Mouse (Mus musculus): ENCODE measurements around the gene Ugt1a8. TPM values are rescaled to one million over a fixed set of nuclear protein-coding genes. Genes with fewer than 3 reads are reported as not detected.

Ugt1a8 gene
- not detected for total RNA-seq (2023)

GRCm38 (mm10) chr1:88087513-88087912 lies at the start of gene Ugt1a8:
TSS of gene Ugt1a8 (plus strand) at chr1:88087813.

GRCm38 (mm10) chr1:88055088-88055487 lies 32.5 kb upstream of the Ugt1a8 start, which contains the start of gene Ugt1a10:
TSS of gene Ugt1a10 (plus strand) at chr1:88055388.

DNA sequence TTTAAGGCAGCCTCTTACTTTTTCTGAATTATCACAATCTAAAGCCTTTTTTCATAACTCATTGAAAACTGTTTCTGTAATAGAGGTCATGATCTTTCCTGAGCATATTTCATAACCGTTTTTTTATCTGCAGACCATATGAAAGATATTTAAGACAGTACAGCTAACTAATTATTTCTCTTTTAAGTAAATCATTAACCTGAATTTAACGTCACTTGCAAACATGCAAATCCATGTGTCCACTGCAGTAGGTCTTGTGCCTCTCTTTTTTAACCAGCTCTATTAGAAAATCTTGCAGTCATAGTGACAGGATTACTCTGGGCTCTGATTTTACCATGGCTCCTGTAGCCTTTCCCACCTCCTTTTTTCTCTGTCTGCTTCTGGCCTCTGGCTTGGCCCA lies 17.1 kb upstream of the Ugt1a8 start, which contains the start of gene Ugt1a9:
TSS of gene Ugt1a9 (plus strand) at position 306 of the 400 bp plus-strand sequence.

DNA sequence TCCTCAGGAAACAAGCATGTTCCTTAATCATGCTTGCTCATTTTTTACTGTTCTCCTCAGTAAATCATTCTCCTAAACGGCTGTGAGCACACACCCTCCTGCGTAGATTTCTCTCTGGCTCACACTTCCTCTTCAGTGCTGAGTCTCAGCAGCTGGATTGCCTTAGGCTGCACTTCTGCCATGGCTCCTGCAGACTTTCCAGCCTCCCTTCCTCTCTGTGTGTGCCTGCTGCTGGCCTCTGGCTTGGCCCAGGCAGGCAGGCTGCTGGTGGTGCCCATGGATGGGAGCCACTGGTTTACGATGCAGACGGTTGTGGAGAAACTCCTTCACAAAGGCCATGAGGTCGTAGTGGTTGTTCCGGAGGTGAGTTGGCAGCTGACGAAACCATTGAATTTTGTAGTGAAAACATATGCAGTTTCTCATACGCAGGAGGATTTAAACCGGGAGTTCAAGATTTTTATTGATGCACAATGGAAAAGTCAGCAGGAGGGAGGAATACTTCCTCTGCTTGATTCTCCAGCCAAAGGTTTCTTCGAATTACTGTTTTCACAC lies 7.4 kb downstream of the Ugt1a8 start, which contains the start of gene Ugt1a7c:
TSS of gene Ugt1a7c (plus strand) at position 122 of the 552 bp plus-strand sequence.

GRCm38 (mm10) chr1:88103019-88103418 lies 15.4 kb downstream of the Ugt1a8 start, which contains the start of gene Ugt1a6b:
TSS of gene Ugt1a6b (plus strand) at chr1:88103252.

GRCm38 (mm10) chr1:88134457-88135011 lies 46.9 kb downstream of the Ugt1a8 start, which contains the start of gene Ugt1a6a:
TSS of gene Ugt1a6a (plus strand) at chr1:88134809.

DNA sequence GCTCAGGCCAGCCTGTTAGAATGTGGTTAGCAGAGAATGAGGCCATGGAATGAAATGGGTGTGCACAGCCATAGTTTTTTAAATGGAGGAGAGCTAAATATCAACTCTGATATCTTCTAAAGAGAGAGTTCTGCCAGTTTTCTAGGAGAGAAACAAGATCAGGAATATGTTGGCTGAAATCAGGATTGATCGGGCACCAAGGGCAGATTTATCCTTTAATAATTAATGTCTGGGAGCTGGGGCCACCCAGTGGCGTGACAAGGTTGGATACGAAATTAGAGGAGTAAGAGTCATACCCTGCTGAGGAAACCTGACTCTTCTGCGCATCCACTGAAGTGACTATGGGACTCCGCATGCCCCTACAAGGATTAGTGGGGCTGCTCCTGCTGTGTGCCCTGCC lies 78.1 kb downstream of the Ugt1a8 start, which contains the start of gene Ugt1a5:
TSS of gene Ugt1a5 (plus strand) at position 302 of the 400 bp plus-strand sequence.

GRCm38 (mm10) chr1:88200456-88200855 lies 112.8 kb downstream of the Ugt1a8 start, which contains the start of gene Ugt1a2:
TSS of gene Ugt1a2 (plus strand) at chr1:88200601.

GRCm38 (mm10) chr1:88205294-88205922 lies 117.8 kb downstream of the Ugt1a8 start, which contains the start of gene Dnajb3:
TSS of gene Dnajb3 (minus strand) at chr1:88205782.

DNA sequence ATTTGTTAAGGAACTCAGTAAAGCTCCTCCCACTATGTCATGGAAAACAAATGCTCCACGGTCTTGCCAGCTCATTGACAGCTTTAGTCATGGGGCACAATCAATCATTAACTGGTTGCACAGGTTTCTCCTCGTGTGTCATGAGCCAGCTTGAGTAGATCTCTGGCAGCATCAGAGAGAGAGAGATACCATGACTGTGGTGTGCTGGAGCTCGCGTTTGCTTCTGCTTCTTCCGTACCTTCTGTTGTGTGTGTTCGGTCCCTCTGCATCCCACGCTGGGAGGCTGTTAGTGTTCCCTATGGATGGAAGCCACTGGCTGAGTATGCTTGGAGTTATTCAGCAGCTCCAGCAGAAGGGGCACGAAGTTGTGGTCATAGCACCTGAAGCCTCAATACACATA lies 124.2 kb downstream of the Ugt1a8 start, which contains the start of gene Ugt1a1:
TSS of gene Ugt1a1 (plus strand) at position 148 of the 400 bp plus-strand sequence.

GRCm38 (mm10) chr1:88226670-88227379 lies 139.2 kb downstream of the Ugt1a8 start, which contains the start of gene Mroh2a:
TSS of gene Mroh2a (plus strand) at chr1:88226986.

Other genes with a start within 250 kb of the Ugt1a8 start
- gene Dgkd, start 234.5 kb upstream of the Ugt1a8 start, total RNA-seq (2023): 267 TPM
- 21.5 TPM for gene Usp40, start 79.3 kb upstream of the Ugt1a8 start, total RNA-seq (2023)
- not detected for gene Ugt1a10, start 32.4 kb upstream of the Ugt1a8 start, total RNA-seq (2023)
- not detected for gene Ugt1a9, start 17.0 kb upstream of the Ugt1a8 start, total RNA-seq (2023)
- gene Ugt1a7c, start 7.2 kb downstream of the Ugt1a8 start, total RNA-seq (2023): 0.35 TPM
- gene Ugt1a6b, start 15.4 kb downstream of the Ugt1a8 start, total RNA-seq (2023): not detected
- gene Ugt1a6a, start 47.0 kb downstream of the Ugt1a8 start, total RNA-seq (2023): not detected
- not detected for gene Ugt1a5, start 78.2 kb downstream of the Ugt1a8 start, total RNA-seq (2023)
- gene Ugt1a2, start 112.8 kb downstream of the Ugt1a8 start, total RNA-seq (2023): not detected
- not detected for gene Dnajb3, start 118.0 kb downstream of the Ugt1a8 start, total RNA-seq (2023)
- gene Ugt1a1, start 124.1 kb downstream of the Ugt1a8 start, total RNA-seq (2023): not detected
- gene Mroh2a, start 139.2 kb downstream of the Ugt1a8 start, total RNA-seq (2023): 0.64 TPM
- gene Hjurp, start 189.8 kb downstream of the Ugt1a8 start, total RNA-seq (2023): 162 TPM
- gene Trpm8, start 189.8 kb downstream of the Ugt1a8 start, total RNA-seq (2023): not detected